Mouse (Mus musculus) neural tube, postnatal 0 days (tissue): ENCODE measurements around the gene Dph1. TPM values are rescaled to one million over a fixed set of nuclear protein-coding genes. Genes with fewer than 3 reads are reported as not detected.
A peak's percentile ranks its signal among the peaks of the same experiment; 100 is the strongest.

Source experiments
- microRNA counts: library from miRNA; unstranded; fragments of <30 nt; microRNA quantifications from one replicate; lab custom pipeline; 2015
- microRNA-seq: library from miRNA; unstranded; fragments of <30 nt; microRNA quantifications from one replicate; pipeline ENCODE4, GENCODE M21; 2016
- polyA plus RNA-seq: library from polyadenylated mRNA; unstranded; fragments of >200 nt; fragmentation: Nextera tagmentation; extraction: Ambion mirVana; gene quantifications from 2 replicates; pipeline ENCODE4 v1.2.1, GENCODE M21; 2015

Dph1 gene
- polyA plus RNA-seq: 13.0 and 13.7 TPM in 2 replicates

GRCm38 (mm10) chr11:75190905-75191441, at the start of gene Dph1:
TSS of gene Dph1 (minus strand) at chr11:75191241.

GRCm38 (mm10) chr11:75193256-75194071, 2.4 kb upstream of the Dph1 start, which contains the start of gene Rtn4rl1:
TSS of gene Rtn4rl1 (plus strand) at chr11:75193783.

GRCm38 (mm10) chr11:75178672-75179208, 12.3 kb downstream of the Dph1 start, which contains the start of gene Ovca2:
TSS of gene Ovca2 (minus strand) at chr11:75178835.

GRCm38 (mm10) chr11:75169405-75170080, 21.5 kb downstream of the Dph1 start, which contains the start of gene Hic1:
TSS of gene Hic1 (minus strand) at chr11:75169519.

MicroRNA genes within 50 kb of the gene (microRNA counts, 519-probe panel; counts per million panel counts)
- microRNA mmu-miR-132 (lab: Ali Mortazavi, UCI) (5,845 counts per million, percentile 80 among the panel's probes with 10 or more counts), microRNA mmu-miR-212 (lab: Ali Mortazavi, UCI) (40.5 counts per million)

Small RNA genes within 50 kb of the gene (microRNA-seq; reads per million reads assigned to microRNA genes)
- gene Mir132 (1,856 reads per million, percentile 81 among the genes with 10 or more reads in this experiment), gene Mir212 (111 reads per million, percentile 45 among the genes with 10 or more reads in this experiment)

Other genes with a start within 250 kb of the Dph1 start
- gene Hic1, start 21.7 kb downstream of the Dph1 start, polyA plus RNA-seq: 3.3 and 4.3 TPM in 2 replicates
- 12.9 and 15.5 TPM in 2 replicates for gene Ovca2, start 12.4 kb downstream of the Dph1 start, polyA plus RNA-seq
- gene Rtn4rl1, start 2.5 kb upstream of the Dph1 start, polyA plus RNA-seq: 14.3 and 15.0 TPM in 2 replicates
- gene Rpa1, start 157.1 kb upstream of the Dph1 start, polyA plus RNA-seq: 42.2 and 44.8 TPM in 2 replicates
- 14.1 and 15.4 TPM in 2 replicates for gene Smyd4, start 157.2 kb upstream of the Dph1 start, polyA plus RNA-seq
- 59.9 and 81.4 TPM in 2 replicates for gene Serpinf1, start 231.5 kb upstream of the Dph1 start, polyA plus RNA-seq
- 0.10 TPM in 1 of 2 replicates, not detected in the other for gene Serpinf2, start 248.3 kb upstream of the Dph1 start, polyA plus RNA-seq